In the genomic region with DNA sequence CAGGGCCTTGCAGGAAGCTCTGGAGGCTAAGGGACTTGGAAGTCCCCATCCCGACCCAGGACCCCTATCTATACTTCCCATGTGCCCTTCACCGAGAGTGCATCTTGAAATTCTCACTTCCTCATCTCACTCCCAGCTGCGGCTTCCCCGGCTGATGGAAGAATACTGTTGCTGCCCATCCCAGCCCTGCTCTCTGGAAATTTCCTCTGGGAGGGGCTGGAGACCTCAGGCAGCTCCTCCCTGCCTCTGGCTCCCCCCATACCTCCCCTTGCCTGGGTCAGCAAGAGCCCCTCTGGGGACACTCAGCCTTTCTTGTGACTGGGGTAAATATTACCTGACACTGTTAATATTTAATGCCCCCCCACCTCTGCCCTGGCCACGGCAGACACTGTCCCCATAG, we compare ENCODE assay signal across 17 mouse cellular contexts. TPM values are rescaled to one million over a fixed set of nuclear protein-coding genes. Genes with fewer than 3 reads are reported as not detected.
A peak's percentile ranks its signal among the peaks of the same experiment; 100 is the strongest.
DNase-seq lines count a peak whose midpoint lies in the region; ATAC-seq and TF ChIP-seq lines count a peak whose summit lies in the region.
"Had no signal": no experiment of that assay in that cellular context is flagged by ENCODE, and none has a peak within 500 bp of the region (broad histone marks: within the 10 kb centered on the region; RNA-seq: fewer than 3 reads in every experiment).

No protein-coding gene starts in this region.

- no peak overlapping the region for H3K9ac ChIP-seq in CH12.LX (ENCODE audit: insufficient read depth, low read depth)
- no peak overlapping the region for H3K9ac ChIP-seq in forebrain, embryonic 15.5 days (replicated peaks)
- H3K9ac ChIP-seq: limb, embryonic 13.5 days; liver, embryonic 15.5 days; neural tube, embryonic 12.5 days had no signal

- dilution Hi-C loops in CH12.LX (cut with MboI; ENCODE audit: extremely low pct_ligation_motif_present, extremely low pct_unique_long_range_greater_than_20kb, low sequenced_read_pairs), result no loop called here

- DNase-seq in gastrocnemius, postnatal 25 days, result peak; percentile 28
- no peak for DNase-seq in gastrocnemius, postnatal 36 days
- no peak for DNase-seq in CH12.LX (ENCODE audit: extremely low read depth)
- peak; percentile 81 to 91 for DNase-seq in kidney, adult 8-10 months
- peak; percentile 82 to 91 for DNase-seq in kidney, postnatal 36 days
- DNase-seq in urinary bladder, adult 18-20 months (ENCODE audit: low spot score in 2 of 2), result no peak
- DNase-seq in thymus, adult 18-20 months, result no peak
- DNase-seq: adrenal gland, postnatal 25 days; cerebellum, adult 9-11 months; gastrocnemius, postnatal 14 days; lung, postnatal 10 days had no signal

- no peak for TF ChIP-seq POLR2A in CH12.LX (IDR thresholded peaks at IDR 0.05; ENCODE audit: low read depth, low read length)

- intact Hi-C loops in gastrocnemius, postnatal 36 days (cut with DNase I), result loop anchor here (5.0 kb wide), 2 partner anchors 103 to 183 kb away; no protein-coding TSS in a partner anchor

- no peaks in the 10 kb centered on the region for H3K9me3 ChIP-seq in CH12.LX (replicated peaks; ENCODE audit: low read length)
- no peaks in the 10 kb centered on the region for H3K9me3 ChIP-seq in forebrain, embryonic 15.5 days
- H3K9me3 ChIP-seq: hindbrain, embryonic 10.5 days; limb, embryonic 13.5 days; liver, embryonic 15.5 days; midbrain, embryonic 10.5 days; neural tube, embryonic 12.5 days had no signal

- no peak for TF ChIP-seq CTCF in CH12.LX (conservative IDR thresholded peaks at IDR 0.05 in 1 of 2, IDR thresholded peaks at IDR 0.05 in 1 of 2; ENCODE audit: low read depth in 2 of 2, low read length in 2 of 2)

- peaks cover 2 to 18% of the 10 kb centered on the region in 2 experiments for H3K4me1 ChIP-seq in CH12.LX (ENCODE audit: control insufficient read depth in 1 of 2, insufficient read depth in 2 of 2)
- peaks cover 5% of the 10 kb centered on the region; the same call in 1 of the 2 replicates for H3K4me1 ChIP-seq in forebrain, embryonic 15.5 days
- H3K4me1 ChIP-seq: liver, embryonic 15.5 days had no signal

- no peak overlapping the region for H3K27ac ChIP-seq in CH12.LX (ENCODE audit: insufficient read depth, low read depth)
- H3K27ac ChIP-seq in forebrain, embryonic 15.5 days (replicated peaks), result no peak overlapping the region
- H3K27ac ChIP-seq: hindbrain, embryonic 10.5 days; limb, embryonic 13.5 days; liver, embryonic 15.5 days; midbrain, embryonic 10.5 days; neural tube, embryonic 12.5 days had no signal

- peak; percentile 57 for TF ChIP-seq EP300 in CH12.LX (IDR thresholded peaks at IDR 0.05; ENCODE audit: low read length)

- no peak for TF ChIP-seq RAD21 in CH12.LX (IDR thresholded peaks at IDR 0.05; ENCODE audit: low read depth, low read length)

- H3K4me3 ChIP-seq in CH12.LX (replicated peaks in 1 of 3; ENCODE audit: low read depth in 2 of 3, low read length in 2 of 3, poor library complexity in 1 of 3), result no peak overlapping the region
- H3K4me3 ChIP-seq in forebrain, embryonic 15.5 days, result no peak overlapping the region
- H3K4me3 ChIP-seq: hindbrain, embryonic 10.5 days; limb, embryonic 13.5 days; liver, embryonic 15.5 days; midbrain, embryonic 10.5 days; neural tube, embryonic 12.5 days had no signal

- in situ Hi-C loops in CH12.LX (cut with MboI; ENCODE audit: low pct_ligation_motif_present, low pct_unique_long_range_greater_than_20kb, low sequenced_read_pairs), result no loop called here

- H3K36me3 ChIP-seq in CH12.LX (replicated peaks in 1 of 2; ENCODE audit: control insufficient read depth in 1 of 2, insufficient read depth in 1 of 2, low read length in 1 of 2), result no peaks in the 10 kb centered on the region
- no peaks in the 10 kb centered on the region for H3K36me3 ChIP-seq in forebrain, embryonic 15.5 days
- H3K36me3 ChIP-seq: hindbrain, embryonic 10.5 days; limb, embryonic 13.5 days; liver, embryonic 15.5 days; midbrain, embryonic 10.5 days; neural tube, embryonic 12.5 days had no signal

- peaks cover 57% of the 10 kb centered on the region for H3K27me3 ChIP-seq in CH12.LX (replicated peaks)
- 0 out of 2 replicates have a peak, but pooled peaks cover 3% of the 10 kb centered on the region for H3K27me3 ChIP-seq in forebrain, embryonic 15.5 days
- H3K27me3 ChIP-seq: neural tube, embryonic 12.5 days had no signal

- no peaks in the 10 kb centered on the region for H3K79me2 ChIP-seq in CH12.LX (replicated peaks; ENCODE audit: control insufficient read depth, extremely low read depth, insufficient read depth, poor library complexity, severe bottlenecking)

- no peak for ATAC-seq in forebrain, embryonic 15.5 days (replicated peaks)

- WGBS in forebrain, embryonic 15.5 days, result 78% methylated on average over 5 of the region's 5 CpGs

- H3K4me2 ChIP-seq in CH12.LX (ENCODE audit: insufficient read depth, low read depth, poor library complexity, severe bottlenecking), result no peak overlapping the region
- no peak overlapping the region for H3K4me2 ChIP-seq in forebrain, embryonic 15.5 days (replicated peaks)
- H3K4me2 ChIP-seq: limb, embryonic 13.5 days; liver, embryonic 15.5 days; neural tube, embryonic 12.5 days had no signal

TF ChIP-seq in CH12.LX, 34 proteins besides CTCF, POLR2A, EP300 and RAD21:
- TF ChIP-seq IRF4 (IDR thresholded peaks at IDR 0.05; ENCODE audit: low read depth, low read length) (peak; percentile 61; the same call in 1 of the 2 replicates), ZMIZ1 (IDR thresholded peaks at IDR 0.05; ENCODE audit: low read depth, low read length) (no peak), TBP (conservative IDR thresholded peaks at IDR 0.05; ENCODE audit: low read depth, low read length) (no peak), MAFK (IDR thresholded peaks at IDR 0.05; ENCODE audit: insufficient replicate concordance, low read length) (no peak)
TF ChIP-seq in CH12.LX: peak in this region for 1.

RNA-seq across cellular contexts. Expression of gene Fxyd2, which starts 6.2 kb away (rescaled TPM):
- total RNA-seq in gastrocnemius, postnatal 25 days (2021), result 1 to 10 TPM; 1.4 to 2.0 TPM
- 1 to 10 TPM; 1.4 to 2.6 TPM for total RNA-seq in gastrocnemius, postnatal 36 days (2021)
- not detected in 2 replicates for total RNA-seq in CH12.LX (2012; rRNA removed)
- not detected in 2 replicates for total RNA-seq in CH12.LX (2014; rRNA removed)
- polyA plus RNA-seq in CH12.LX (2012; ENCODE audit: insufficient read length, low read depth), result not detected in 2 replicates
- 5.8 and 6.3 TPM in 2 replicates for polyA plus RNA-seq in forebrain, embryonic 15.5 days (2015; fragmentation: Nextera tagmentation; extraction: Ambion mirVana)

RNA-seq across cellular contexts. Expression of gene Dscaml1, which starts 20.7 kb away (rescaled TPM):
- not detected for total RNA-seq in gastrocnemius, postnatal 25 days (2021)
- not detected for total RNA-seq in gastrocnemius, postnatal 36 days (2021)
- total RNA-seq in CH12.LX (2012; rRNA removed) (not detected in 2 replicates), CH12.LX (2014; rRNA removed) (not detected in 2 replicates)
- polyA plus RNA-seq in CH12.LX (2012; ENCODE audit: insufficient read length, low read depth), result not detected in 2 replicates
- polyA plus RNA-seq in forebrain, embryonic 15.5 days (2015; fragmentation: Nextera tagmentation; extraction: Ambion mirVana), result 22.3 and 23.5 TPM in 2 replicates

RNA-seq across cellular contexts. Expression of gene Fxyd6, which starts 35.7 kb away (rescaled TPM):
- total RNA-seq in gastrocnemius, postnatal 25 days (2021), result 10 to 100 TPM; 27.5 to 31.2 TPM
- 10 to 100 TPM; 24.2 to 33.4 TPM for total RNA-seq in gastrocnemius, postnatal 36 days (2021)
- total RNA-seq in CH12.LX (2012; rRNA removed) (0.08 TPM in 1 of 2 replicates, not detected in the other), CH12.LX (2014; rRNA removed) (not detected in 2 replicates)
- polyA plus RNA-seq in CH12.LX (2012; ENCODE audit: insufficient read length, low read depth), result not detected in 2 replicates
- polyA plus RNA-seq in forebrain, embryonic 15.5 days (2015; fragmentation: Nextera tagmentation; extraction: Ambion mirVana), result 447 and 481 TPM in 2 replicates

Comparison
In these comparisons a context has a peak if more than half of its experiments do, and no peak if none do; other contexts are left out.
1. DNase-seq: peak in gastrocnemius, postnatal 25 days (single experiment), kidney, adult 8-10 months (2 of 2) and kidney, postnatal 36 days (2 of 2); none in gastrocnemius, postnatal 36 days (0 of 2), CH12.LX (single experiment), urinary bladder, adult 18-20 months (0 of 2) and thymus, adult 18-20 months (0 of 2).
2. RNA of gene Fxyd6, which starts 35.7 kb away (total RNA-seq): 24.2 to 33.4 TPM in gastrocnemius, postnatal 36 days and 27.5 to 31.2 TPM in gastrocnemius, postnatal 25 days; 0.08 TPM in CH12.LX; every median in the first group is over 10 times any median in the second.